Mouse (Mus musculus): ENCODE results near the gene Bola2.

DNA sequence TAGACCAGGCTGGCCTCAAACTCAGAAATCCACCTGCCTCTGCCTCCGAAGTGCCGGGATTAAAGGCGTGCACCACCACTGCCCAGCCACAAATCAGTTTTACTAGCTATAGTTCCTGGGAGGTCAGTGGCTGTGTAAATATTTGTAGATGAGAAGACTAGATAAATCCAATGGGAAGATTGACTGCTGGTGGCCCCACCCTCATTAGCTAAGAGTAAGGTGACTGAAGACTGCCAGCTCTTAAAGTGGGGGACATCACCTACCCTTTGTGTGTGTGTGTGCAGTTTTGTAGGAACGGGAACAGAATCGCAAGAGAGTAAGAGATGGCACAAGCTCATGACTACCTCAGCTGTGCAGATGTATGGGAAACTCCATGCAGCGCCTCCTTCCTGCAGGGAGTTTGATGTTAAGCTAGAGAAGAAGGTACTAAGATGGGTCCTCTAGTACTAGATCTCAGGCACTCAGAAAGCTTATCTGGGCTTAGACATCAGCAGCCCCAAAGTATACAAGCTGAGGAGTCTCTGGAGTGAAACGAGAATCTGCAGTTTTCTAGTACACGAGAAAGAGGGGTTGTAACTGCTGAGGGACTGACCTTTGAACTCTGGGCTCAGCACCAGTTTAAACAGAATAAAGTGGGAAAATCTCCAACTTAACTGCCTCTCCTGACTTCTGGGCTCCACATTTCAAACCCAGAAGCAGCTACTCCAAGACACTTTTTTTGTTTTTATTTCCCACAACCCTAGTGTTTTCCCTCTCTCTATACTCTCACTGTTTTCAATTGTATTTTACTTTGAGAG, 16.5 kb upstream of the Bola2 start:
- TF ChIP-seq POLR2A (IDR thresholded peaks at IDR 0.05; ENCODE audit: control insufficient read depth in 1 of 2, insufficient read depth in 1 of 2, low read depth in 1 of 2, low read length in 2 of 2, poor library complexity in 1 of 2) (no peak), GATA1 (IDR thresholded peaks at IDR 0.05; ENCODE audit: low read depth, low read length) (no peak), CTCF (IDR thresholded peaks at IDR 0.05 in 2 of 3, conservative IDR thresholded peaks at IDR 0.05 in 1 of 3; ENCODE audit: control insufficient read depth in 1 of 3, insufficient read depth in 1 of 3, low read depth in 2 of 3, low read length in 3 of 3, poor library complexity in 1 of 3, severe bottlenecking in 1 of 3) (no peak), NRF1 (IDR thresholded peaks at IDR 0.05; ENCODE audit: insufficient read depth, low read depth, low read length, poor library complexity, severe bottlenecking) (no peak), MAX (IDR thresholded peaks at IDR 0.05; ENCODE audit: low read length) (no peak), TAL1 (IDR thresholded peaks at IDR 0.05; ENCODE audit: low read length) (no peak), GABPA (IDR thresholded peaks at IDR 0.05; ENCODE audit: low read depth, low read length) (no peak)

Data from MEL (cell line).